Mouse (Mus musculus) layer of hippocampus, postnatal 14 days (tissue): ENCODE data around the gene Nlgn1. TPM values are rescaled to one million over a fixed set of nuclear protein-coding genes. Genes with fewer than 3 reads are reported as not detected.
A peak's percentile ranks its signal among the peaks of the same experiment; 100 is the strongest.

ENCODE experiments used
- DNase-seq, 2 experiments: peaks; one replicate each; pipeline ENCODE4 v3.0.0; 2021 to 2022; ENCODE audit warnings: low spot score in 2 of 2, mixed read lengths in 1 of 2
- total RNA-seq, 2 experiments: library from RNA; stranded (reverse); gene quantifications; 2 replicates each; pipeline ENCODE4 v1.2.3; 2021

Nlgn1 gene
- total RNA-seq, 2 experiments from 2014 or later = 112 to 118 TPM

DNA sequence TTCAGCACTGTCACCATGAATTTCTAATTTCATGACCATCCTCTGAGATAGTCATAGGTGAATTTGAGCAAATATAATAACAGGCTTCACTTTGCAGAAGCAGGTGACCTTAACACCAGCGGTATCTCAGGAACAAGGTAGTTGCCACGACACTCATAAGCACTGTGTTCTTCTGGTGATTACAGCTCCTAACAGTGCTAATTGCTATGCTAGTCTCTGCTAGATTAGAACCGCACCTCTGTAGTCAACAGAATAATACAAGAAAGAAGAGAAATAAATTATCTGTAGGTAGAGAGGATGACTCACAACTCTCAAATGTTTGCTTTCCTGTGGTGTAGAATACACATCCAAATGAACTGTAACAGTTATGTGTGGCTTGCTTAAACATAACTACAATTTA lies 129.6 kb downstream of the Nlgn1 start:
- DNase-seq = no peak

DNA sequence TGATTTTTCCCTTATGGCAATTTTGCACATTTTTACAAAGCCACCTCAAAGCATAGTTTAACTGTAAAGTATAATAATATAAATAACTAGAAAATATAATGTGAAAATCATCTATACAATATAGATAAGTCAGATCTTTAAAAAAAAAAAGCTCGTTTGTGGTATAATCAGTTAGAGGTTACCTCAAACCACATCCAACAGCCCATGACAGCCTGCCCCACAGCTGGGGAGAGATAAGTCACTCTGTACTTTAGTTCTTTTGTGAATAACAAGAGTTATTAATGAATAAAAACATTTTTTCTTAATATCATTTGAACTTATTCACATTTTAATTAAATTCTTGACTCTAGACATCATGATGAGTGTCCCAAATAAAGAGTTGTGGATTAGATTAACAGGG lies 130.8 kb downstream of the Nlgn1 start:
- DNase-seq = no peak

DNA sequence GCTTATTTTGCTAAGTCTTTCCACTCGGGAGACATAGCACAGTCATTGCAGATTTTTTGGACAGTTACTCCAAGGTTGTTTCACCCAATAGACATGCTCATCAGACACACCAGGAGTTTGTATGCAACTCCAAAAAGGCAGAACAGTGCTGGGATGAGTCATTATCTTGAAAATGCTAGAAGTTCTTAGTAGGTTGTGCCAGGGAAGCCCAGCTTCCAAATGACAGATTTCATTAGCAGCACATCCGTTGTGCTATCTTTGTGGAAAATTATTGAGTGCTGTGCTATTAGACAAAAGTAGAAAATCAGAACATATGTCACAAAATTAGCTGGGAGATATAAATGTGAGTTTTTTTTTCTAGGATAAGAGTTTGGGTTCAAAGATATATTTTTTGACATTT lies 137.3 kb downstream of the Nlgn1 start:
- DNase-seq = peak in 1 of 2 experiments; percentile 28

DNA sequence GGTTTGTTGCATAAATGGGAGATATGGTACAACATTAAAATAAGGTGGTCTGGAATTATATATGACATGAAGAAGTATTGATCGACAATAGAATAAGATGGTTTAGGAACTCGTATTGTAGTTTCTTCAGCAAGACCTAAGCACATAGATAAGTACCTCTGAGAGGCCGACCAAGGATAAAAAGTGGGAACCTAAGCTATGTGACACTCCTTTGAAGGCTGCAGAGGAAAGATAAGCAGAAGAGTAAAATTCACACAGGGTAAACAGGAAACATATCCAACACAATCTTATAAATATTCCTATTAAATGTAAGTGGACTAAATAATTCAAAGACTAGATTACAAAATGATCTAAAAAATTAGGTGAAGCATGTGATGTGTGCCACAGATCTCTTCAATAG lies 151.2 kb downstream of the Nlgn1 start:
- DNase-seq = no peak

DNA sequence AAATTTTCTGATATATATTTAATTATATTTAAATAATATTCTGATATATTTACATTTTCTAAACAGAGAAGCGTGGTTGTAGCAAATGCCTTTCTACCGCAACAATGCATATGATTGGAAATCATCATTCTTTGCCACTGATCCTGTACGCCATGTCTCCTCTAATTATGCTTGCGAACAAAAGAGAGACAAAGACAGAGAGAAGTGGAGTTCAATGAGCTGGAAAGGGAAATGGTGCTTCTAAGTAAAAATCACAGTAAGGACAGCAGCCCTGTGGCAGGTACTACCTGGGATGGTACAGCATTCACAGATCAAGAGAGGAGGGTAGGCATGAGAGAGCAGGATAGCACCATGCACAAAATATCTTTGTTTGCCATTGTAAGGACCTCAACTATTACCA lies 156.9 kb downstream of the Nlgn1 start:
- no peak for DNase-seq

DNA sequence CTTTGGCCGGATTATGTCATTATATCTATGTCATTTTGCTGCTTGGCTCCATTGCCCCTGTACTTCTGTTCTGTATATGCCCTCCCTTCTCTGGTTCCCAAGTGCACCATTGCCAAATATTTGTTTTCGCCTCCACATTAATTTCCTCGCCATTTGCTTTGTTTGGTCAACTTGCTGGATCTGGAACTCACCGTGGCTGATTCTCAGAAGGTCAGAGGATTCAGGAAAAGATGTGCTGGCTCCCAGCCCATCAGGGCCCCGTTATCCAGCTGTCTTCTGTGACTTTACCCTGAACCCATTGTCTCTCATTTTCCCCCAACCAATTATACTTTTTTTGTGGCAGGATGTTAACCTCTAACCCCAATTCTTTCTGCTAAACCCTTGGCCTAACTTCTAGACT lies 158.0 kb downstream of the Nlgn1 start:
- no peak for DNase-seq

DNA sequence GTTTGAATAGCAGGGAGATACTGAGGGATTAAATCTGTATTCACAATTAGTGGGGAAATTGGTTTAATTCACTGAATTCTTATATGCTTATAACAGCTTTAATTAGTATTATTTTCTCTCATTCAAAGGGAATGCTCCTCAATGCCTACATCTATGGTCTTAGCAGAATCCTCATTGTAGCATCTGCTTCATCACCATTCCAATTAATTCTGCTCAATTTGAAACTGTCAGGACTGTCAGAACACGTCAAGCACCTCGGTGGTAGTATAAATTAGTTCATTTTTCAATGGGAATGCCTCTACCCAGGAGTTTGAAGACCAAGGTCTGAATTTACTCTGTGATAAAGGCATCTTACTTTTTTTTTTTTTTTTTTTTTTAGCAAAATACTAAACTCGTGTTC lies 158.6 kb downstream of the Nlgn1 start:
- DNase-seq = no peak

DNA sequence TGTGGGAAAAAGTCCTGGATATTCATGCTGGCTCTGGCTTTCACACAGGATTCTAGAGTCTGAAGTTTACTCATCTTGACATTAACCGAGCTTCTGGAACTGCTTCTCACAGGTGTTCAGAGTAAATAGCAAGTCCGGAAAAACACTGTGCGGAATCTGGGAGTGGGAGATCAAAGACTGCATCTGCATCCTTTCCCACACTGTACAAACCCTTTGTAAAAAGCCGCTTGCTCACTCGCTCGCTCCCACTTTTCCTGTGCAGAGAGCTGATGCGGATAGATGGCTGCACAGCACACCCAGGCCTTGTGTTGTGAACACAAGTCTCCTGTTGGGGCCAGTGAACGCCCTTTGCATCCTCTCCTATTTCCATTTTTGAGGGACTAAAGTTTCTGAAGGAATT lies 165.5 kb downstream of the Nlgn1 start:
- DNase-seq = no peak

DNA sequence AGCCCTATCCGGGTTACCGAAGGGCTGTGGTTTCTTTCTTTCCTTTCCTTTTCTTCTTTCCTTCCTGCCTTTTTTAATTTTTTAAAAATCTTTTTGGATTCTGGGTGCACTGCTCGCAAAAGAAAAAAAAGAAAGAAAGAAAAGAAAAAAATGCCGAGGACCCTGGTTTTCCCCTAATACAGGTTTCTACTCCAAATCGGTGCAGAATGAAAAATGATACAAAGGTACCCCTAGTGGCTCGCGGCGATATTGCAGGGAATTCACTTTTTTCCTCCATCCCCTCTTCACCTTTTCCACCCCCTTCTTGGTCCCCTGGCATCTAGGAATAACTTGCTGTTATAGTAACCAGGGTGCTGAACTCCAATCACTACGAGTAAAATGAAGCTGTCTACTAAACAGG lies 178.5 kb downstream of the Nlgn1 start:
- peak; percentile 77 to 81 for DNase-seq

DNA sequence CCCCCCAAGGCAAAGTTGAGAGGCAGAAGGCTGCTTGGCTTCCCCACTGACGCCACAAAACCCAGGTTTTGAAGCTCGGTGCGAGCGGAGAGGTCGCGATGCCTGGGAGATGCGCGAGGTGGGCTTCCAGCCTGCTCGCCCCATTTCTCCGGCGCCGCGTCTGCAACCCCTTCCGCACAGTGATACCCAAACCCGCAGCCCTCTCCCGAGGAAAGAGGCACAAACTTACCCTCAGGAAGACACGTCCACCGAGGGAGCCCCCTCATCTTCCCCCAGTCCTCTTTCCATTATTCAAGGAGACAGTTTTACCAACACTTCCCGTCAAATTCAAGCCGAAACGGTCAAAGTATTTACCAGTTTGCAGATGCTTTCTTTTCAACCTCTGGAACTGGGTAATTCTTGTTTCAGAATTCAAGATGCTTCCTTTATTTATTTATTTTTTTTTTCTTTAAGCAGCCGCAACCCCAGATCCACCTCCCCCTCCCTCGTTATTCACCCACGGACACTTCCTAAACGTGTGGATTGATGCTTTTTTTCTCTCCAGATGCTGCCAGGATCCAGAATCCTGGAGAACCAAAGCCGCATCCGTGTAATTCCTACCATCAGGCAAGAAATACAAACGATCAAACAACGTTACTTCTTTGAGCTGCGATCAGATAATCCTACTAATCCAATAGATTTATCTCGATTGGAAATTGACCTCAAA lies 179.1 kb downstream of the Nlgn1 start:
- peak; percentile 51 for DNase-seq

DNA sequence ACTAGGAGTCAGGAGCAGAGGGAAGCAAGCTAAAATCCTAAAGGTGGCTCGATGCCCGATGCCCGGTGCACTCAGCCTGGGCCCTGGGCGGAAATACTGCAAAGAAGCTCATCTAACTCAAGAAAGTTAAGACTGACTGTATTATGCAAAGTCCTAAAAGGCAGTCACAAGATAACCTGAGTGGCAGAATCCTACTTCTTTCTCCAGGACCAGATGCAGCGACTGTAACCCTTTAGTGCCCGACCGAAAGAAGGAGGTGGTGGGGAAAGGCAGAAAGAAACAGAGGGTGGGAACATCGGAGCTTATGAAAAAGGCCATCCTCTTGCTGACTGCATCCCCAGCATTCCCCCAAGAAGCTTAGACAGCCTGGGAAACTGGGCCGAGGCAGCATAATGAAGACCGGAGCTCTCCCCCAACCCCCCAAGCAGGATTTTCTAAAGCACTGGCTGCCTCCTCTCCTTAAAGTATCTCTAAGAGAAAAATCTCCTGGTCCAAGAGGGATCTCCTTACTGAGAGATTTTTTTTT lies 179.7 kb downstream of the Nlgn1 start:
- DNase-seq = peak; percentile 58 to 65

DNA sequence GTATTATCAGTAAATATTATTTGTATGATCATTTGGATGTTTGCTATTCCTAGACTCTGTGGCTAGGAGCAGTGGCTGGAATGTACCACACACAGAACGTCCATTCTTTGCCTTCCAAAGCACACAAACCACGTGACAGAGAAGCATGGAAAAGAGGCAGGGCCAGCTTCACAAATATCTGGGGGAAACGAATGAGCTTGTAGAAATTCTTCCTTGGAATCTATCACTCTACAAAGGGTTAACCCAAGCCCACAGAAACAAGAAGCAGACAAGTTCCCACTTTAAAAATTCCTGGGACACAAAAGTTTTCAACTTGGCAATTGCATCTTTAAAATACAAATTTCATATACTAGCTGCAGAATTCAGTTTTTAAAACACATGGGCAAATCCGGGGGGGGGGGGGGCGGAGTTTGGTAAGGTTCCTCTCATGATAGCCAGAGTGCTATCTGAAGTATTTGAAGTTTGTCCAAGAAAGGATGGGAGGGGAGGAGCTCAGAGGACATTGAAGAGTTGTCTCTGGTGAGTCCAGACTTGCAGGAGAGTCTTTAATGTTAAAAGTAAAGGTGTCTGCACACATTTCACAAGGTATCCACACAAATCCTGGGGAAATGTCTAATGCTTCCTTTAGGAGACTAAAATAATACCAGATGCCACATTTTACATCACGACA lies 180.8 kb downstream of the Nlgn1 start:
- DNase-seq = no peak

DNA sequence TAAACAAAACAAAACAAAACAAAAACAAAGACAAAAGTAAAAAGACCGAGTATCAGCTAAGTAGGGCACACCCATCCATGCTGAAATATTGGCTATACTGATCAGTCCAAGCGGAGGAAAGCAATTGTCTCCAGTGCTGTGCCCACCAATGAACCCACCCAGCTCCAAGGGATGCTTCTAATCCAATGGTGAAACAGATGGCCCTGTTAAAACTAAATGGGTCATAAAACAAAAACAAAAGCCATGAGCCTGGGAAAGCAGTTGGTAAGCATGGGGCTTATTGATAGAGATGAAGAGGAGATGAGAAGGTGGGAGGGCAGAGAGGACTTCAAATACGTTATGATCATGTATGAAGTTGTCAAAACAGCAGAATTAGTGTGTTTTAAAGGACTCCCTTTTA lies 186.1 kb downstream of the Nlgn1 start:
- DNase-seq = no peak

DNA sequence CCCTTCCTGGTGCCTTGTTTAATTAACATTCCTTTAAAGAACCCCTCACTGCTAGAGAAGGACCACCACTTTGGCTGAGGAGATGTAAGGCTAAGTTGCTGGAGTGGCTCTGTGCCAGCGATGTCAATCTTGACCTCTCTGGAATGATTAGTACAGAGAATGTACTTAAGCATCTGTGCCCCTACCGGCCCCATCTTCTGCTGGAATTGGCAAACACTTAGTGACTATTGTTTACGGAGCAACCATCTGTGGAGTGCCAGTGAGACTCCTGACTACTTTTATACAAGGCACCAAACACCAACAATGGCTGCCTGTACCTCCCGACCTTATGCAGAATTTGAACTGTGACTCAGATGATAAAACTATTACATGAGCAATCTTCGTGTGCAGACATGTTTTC lies 186.8 kb downstream of the Nlgn1 start:
- no peak for DNase-seq

DNA sequence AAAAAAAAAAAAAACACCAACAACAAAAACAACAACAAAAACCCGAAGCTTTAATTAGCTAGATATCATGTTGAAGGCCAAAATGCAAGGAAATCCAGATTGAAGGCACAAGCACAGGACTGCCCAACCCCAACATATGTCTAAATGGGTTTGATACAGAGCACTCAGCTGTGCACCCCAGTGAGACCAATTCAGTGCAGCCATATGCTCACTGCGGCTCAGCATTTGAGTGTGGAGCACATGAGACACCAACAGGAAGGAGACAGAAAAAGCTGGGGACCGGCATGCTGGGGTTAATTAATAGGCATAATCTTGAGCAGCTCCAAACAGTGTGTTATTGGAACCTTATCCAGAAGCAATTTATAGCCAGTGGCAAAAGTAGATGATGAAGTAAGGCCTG lies 190.7 kb downstream of the Nlgn1 start:
- peak in 1 of 2 experiments; percentile 25 for DNase-seq

DNA sequence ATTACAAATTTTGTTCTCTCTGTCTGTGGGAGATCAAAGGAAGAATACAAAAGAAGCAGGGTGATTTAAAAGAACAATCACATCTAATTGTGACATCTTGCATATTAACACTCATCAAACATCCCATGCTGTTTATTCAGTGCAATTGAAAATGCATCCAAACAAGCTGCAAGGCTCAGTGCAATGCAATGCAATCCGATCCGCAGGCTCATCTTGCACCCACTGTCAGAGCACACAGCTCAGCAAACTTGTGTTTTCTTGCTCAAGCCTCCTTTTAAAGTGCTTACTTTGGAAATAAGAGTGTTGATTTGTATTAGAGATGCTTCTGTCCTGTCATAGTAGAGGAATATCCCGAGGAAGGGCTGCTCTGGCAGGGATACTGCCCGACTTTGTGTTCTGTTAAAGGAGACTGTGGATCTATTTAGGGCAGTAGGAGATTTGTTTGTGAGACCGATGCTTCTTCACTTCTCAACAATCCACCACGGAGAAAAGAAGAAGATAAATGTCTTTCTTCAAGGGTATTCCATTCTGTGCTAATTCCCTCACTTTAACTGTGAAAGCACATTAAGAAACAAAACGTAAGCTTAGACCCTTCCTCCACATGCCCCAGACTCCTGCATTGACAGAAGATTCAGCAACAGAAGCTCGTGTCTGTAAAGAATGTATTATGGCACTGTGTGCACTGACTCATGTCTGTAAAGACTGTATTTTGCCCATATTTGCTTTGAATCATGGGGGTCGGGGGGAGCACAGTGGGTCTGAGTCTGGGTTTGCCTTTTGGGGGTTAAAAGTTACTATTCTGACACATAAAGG lies 197.2 kb downstream of the Nlgn1 start:
- DNase-seq = no peak

DNA sequence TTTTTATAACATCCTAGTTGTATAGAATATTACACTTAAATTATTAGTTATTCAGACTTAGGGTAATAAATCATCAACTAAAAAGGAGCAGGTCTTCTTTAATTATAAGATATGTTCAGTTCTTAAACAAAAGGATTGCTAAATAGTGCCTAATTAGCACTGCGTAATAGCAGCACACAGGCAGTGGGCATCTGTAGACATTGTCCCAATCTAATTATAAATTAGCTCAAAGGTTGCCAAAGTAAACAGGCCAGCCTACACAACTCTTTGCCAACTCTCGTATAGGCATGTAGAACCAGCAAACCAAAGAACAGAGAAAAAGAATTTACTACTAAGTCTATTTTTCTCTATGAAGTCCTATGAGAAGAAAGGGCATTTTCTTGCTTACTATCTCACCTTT lies 201.3 kb downstream of the Nlgn1 start:
- no peak for DNase-seq

DNA sequence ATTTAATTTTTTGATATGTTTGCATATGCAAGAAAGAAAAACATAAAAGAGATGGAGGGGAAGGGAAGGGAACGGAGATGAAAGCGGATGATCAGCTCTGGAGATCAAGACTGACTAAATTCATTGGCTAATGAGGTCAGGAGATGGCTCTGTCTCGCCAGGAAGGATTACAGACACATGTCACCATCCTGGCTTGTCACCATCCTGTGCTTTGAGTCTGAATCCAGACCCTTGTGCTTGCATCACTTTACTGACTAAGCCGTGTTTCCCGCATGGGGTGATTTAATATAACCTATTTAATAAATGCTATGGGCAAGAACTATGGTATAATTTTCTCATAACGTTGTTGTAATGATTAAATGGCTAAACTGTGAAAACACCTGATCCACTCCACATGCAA lies 202.8 kb downstream of the Nlgn1 start:
- DNase-seq = no peak

DNA sequence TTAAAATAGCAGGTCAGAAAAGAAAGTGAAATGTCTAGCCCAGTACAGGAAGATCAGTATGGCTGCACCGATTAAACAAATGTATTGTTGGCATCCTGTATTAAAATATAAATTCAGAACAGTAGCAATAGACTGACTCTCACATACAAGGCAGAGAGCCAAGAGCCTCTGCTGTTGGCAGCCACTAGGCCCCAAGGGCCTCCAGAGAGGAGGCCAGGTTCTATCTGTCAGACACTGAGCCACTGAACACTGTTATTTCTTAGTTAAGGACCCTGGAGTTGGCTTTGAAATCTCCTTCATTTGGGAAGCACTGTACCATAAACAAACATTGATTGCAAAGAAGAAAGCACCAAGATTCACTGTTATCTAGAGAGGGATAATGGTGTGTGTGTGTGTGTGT lies 215.2 kb downstream of the Nlgn1 start:
- no peak for DNase-seq

DNA sequence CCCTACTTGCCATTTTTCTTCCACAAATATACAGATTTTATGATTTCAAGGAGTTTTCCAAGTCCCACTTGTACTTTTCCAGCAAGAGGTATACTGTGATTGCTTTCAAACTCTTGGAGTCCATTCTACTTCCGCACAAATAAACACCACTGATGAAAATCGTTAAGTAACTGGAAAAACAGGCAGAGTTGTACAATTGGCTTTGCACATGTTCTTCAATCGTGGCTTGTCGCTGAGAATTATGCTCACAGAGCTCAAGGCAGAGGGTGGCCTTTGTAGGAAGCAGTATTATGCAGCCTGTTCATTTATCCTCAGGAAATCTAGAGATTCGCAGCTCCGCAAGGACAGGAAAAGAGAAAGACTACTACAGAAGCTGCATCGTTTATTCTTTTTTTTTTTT lies 225.9 kb downstream of the Nlgn1 start:
- DNase-seq = no peak

DNA sequence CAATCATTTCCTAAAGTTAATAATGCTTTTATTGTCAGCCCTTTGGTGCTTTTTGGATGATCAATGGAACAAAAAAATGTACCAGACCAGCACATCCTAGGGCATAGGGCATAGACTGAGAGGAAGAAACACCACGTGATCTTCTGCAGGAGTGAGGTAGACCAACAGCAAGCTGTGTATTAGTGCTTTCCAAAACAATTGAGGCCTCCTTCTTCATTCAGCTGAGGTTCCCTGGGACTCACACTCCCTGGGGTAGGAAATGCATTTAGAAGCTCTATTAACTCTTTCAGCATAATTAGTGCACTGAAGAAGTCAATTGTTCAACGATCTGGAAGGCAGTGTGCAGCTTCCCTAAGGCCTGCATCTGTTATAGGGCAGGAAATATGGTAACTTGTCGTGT lies 226.7 kb downstream of the Nlgn1 start:
- DNase-seq = no peak

DNA sequence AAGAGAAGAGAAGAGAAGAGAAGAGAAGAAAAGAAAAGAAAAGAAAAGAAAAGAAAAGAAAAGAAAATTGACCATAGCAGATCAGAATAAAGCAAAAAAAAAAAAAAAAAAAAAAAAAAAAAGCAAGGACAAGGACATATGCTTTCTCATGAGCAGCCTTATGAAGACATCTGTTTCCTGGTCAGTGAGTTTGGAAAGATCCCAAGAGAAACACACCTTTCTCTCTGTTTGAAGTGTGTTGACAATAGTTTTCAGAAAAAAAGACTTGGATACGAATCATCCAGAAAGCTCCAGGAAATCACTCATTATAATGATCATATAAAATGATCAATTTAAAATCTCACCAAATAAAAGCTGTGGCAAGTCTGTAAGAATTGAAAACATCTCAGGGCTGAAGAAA lies 230.0 kb downstream of the Nlgn1 start:
- DNase-seq = no peak
